Mouse (Mus musculus) hindbrain, postnatal 0 days (tissue): ENCODE measurements around the gene Irx6. TPM values are rescaled to one million over a fixed set of nuclear protein-coding genes. Genes with fewer than 3 reads are reported as not detected.

Source experiments
- ATAC-seq: fragments of 200-750 bp; cut with Nextera tagmentation; 2 replicates; pipeline ENCODE4 v1.8.0; 2017; ENCODE audit warnings: mild to moderate bottlenecking, moderate TSS enrichment, moderate library complexity
- DNase-seq: peaks from one replicate; pipeline ENCODE4 v3.0.0-alpha.2; 2015; ENCODE audit warnings: low spot score
- H3K27ac ChIP-seq: fragments of 300-500 bp; sonication (generic); 2 replicates; pipeline ENCODE4 v1.5.1; 2014; ENCODE audit warnings: mild to moderate bottlenecking
- H3K27me3 ChIP-seq: fragments of 300-500 bp; sonication (generic); 2 replicates; pipeline ENCODE4 v1.6.1; 2014; ENCODE audit warnings: low read length, mixed read lengths; ENCODE audit not compliant: insufficient read depth
- H3K36me3 ChIP-seq: fragments of 300-500 bp; sonication (generic); 2 replicates; pipeline ENCODE4 v1.6.1; 2014; ENCODE audit warnings: low read length, mixed read lengths; ENCODE audit not compliant: insufficient read depth
- H3K4me1 ChIP-seq: fragments of 300-500 bp; sonication (generic); 2 replicates; pipeline ENCODE4 v1.6.1; 2014; ENCODE audit warnings: antibody characterized with exemption, low read length, mixed read lengths; ENCODE audit not compliant: insufficient read depth
- H3K4me2 ChIP-seq: fragments of 300-500 bp; sonication (generic); 2 replicates; pipeline ENCODE4 v1.6.1; 2014; ENCODE audit warnings: low read depth, mild to moderate bottlenecking, low read length, moderate library complexity, mixed read lengths
- H3K4me3 ChIP-seq: fragments of 300-500 bp; sonication (generic); 2 replicates; pipeline ENCODE4 v1.5.1; 2014; ENCODE audit warnings: low read length
- H3K9ac ChIP-seq: fragments of 300-500 bp; sonication (generic); replicated peaks from 2 replicates; pipeline ENCODE4 v1.6.1; 2014; ENCODE audit warnings: mild to moderate bottlenecking, low read length, moderate library complexity, mixed read lengths
- H3K9me3 ChIP-seq: fragments of 300-500 bp; sonication (generic); 2 replicates; pipeline ENCODE4 v1.6.1; 2016; ENCODE audit warnings: low read length, mixed read lengths
- CTCF ChIP-seq: IDR thresholded peaks from 2 replicates; pipeline ENCODE4 v1.5.1; 2016; ENCODE audit warnings: antibody characterized with exemption, control low read depth, low read depth
- WGBS: fragments of 180-500 bp; shearing (Covaris S2); extraction: QIAGEN DNeasy Blood & Tissue Kit; methylation state at CpG from one replicate; pipeline ENCODE4 v1.1.7; 2014; 5-methylcytosine and 5-hydroxymethylcytosine counted together
- polyA plus RNA-seq: library from polyadenylated mRNA; unstranded; fragments of >200 nt; fragmentation: Nextera tagmentation; extraction: Ambion mirVana; gene quantifications from 2 replicates; pipeline ENCODE4 v1.2.1, GENCODE M21; 2015
- total RNA-seq: library from RNA; depleted of rRNA; stranded (reverse); fragments of >200 nt; gene quantifications from 2 replicates; pipeline ENCODE4 v1.2.3, GENCODE M21; 2014

Irx6 gene
- total and polyA plus RNA-seq, 2 experiments from 2014 or later, result 0.79 to 0.99 TPM

DNA sequence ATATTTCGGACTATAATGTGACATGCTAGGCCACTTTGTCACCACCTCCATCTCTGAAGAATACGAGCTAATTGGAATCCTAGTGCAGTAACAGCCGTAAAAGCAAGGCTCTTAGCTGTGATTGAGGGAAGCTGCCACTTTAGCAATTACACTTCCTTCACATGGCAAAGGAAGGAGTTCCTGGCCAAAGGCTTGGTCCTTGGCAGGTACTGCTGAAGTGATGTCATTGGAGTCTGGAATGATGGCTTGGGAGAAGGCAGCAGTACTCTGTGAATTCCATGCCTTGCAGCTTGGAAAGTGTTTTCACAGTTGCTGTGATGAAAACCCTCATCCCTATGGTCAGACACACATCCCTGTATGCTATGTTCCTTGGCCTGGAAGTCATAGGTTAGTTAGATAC is 24.3 kb downstream of the Irx6 start:
- WGBS, result 72% methylated on average over 3 of the region's 3 CpGs
- no peak for DNase-seq

DNA sequence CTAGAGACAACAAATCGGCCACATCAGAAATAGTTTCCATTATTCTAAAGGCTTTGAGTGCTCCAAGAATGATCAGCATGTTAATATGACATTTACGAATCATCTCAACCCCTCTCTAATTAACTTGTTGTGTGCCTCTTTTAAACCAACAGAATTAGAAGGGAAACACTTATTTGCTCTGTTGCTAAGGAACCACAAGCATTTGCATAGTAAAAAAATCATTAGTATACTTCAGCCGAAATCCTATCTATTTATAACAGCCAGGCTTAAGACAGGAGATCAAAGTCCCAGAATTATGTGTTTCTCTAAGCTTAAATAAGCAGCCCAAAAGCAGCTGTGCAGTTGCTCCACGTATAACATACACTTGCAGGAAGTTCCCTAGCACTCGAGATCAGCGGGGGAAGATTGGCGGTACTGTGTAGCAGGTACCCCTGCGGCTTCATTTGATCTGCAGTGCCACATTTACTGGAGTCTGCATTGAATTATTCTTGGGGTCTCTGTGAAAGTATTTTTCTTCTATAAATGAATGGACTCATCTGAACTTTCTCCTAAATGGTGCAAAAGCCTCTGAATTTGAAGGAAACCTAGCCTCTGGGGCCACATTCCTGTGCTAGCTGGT is 25.9 kb downstream of the Irx6 start:
- ATAC-seq (no peak), DNase-seq (no peak)
- H3K9me3 ChIP-seq, result no peaks in the 10 kb centered on the region
- no peak overlapping the region for H3K4me2 ChIP-seq
- H3K36me3 ChIP-seq, result no peaks in the 10 kb centered on the region
- no peak overlapping the region for H3K4me3 ChIP-seq
- H3K9ac ChIP-seq, result no peak overlapping the region
- no peaks in the 10 kb centered on the region for H3K4me1 ChIP-seq
- WGBS, result 47% methylated on average over 8 of the region's 8 CpGs
- no peak overlapping the region for H3K27ac ChIP-seq
- no peak for TF ChIP-seq CTCF
- H3K27me3 ChIP-seq, result no peaks in the 10 kb centered on the region

More for the DNA sequence above, 24.3 kb downstream of the Irx6 start:
- no peak overlapping the region for H3K4me2 ChIP-seq
- no peak overlapping the region for H3K9ac ChIP-seq
- H3K36me3 ChIP-seq, result no peaks in the 10 kb centered on the region
- no peak overlapping the region for H3K4me3 ChIP-seq
- no peaks in the 10 kb centered on the region for H3K9me3 ChIP-seq
- H3K27me3 ChIP-seq, result no peaks in the 10 kb centered on the region
- TF ChIP-seq CTCF, result no peak
- no peak overlapping the region for H3K27ac ChIP-seq
- ATAC-seq, result no peak
- no peaks in the 10 kb centered on the region for H3K4me1 ChIP-seq

DNA sequence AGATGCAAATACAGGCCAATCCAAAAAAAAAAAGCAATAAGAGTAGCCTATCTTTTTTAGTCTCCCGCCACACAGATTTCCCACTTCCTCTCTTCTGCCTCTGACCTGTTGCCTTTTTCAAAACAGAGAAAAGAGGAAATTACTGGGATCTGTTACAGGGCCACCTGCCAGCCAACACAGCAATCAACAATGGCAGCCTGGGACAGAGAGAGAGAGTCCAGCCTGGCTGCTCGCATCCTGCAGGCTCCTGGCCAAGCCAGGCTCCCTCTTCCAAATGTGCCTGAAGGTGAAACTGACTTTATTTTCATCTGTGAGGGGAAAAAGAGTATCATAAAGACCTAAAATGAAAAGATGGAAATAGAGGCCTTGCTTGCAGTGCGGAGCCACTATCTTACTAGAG is 29.3 kb downstream of the Irx6 start:
- Histone ChIP-seq H3K9ac (no peak overlapping the region), H3K4me1 (no peaks in the 10 kb centered on the region), H3K9me3 (no peaks in the 10 kb centered on the region), H3K27ac (no peak overlapping the region), H3K27me3 (no peaks in the 10 kb centered on the region), H3K36me3 (no peaks in the 10 kb centered on the region), H3K4me2 (no peak overlapping the region), H3K4me3 (no peak overlapping the region)
- DNase-seq, result no peak
- 62% methylated on average over 3 of the region's 3 CpGs for WGBS
- ATAC-seq, result no peak
- no peak for TF ChIP-seq CTCF

DNA sequence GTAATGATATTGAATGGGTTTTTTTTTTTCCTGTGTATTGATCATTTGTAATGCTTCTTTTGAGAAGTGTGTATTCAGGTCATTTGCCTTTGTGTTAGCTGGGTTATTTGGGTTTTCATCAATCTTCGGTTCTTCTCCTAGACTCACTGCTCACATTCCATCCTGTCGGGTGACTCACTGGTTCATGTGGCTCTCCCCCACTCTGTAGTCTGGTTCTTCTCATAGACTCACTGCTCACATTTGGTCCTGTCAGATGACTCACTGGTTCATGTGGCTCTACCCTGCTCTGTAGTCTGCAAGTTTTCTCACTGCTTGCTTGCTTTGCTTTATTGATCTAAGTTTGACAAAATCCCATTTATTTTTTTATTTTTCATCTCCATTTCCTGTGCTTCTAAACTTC is 32.2 kb downstream of the Irx6 start:
- Histone ChIP-seq H3K4me3 (no peak overlapping the region), H3K9me3 (no peaks in the 10 kb centered on the region), H3K9ac (no peak overlapping the region), H3K27ac (no peak overlapping the region), H3K27me3 (no peaks in the 10 kb centered on the region), H3K4me2 (no peak overlapping the region), H3K4me1 (no peaks in the 10 kb centered on the region), H3K36me3 (no peaks in the 10 kb centered on the region)
- TF ChIP-seq CTCF, result no peak
- DNase-seq (no peak), ATAC-seq (no peak)
- 68% methylated on average over 2 of the region's 2 CpGs for WGBS

DNA sequence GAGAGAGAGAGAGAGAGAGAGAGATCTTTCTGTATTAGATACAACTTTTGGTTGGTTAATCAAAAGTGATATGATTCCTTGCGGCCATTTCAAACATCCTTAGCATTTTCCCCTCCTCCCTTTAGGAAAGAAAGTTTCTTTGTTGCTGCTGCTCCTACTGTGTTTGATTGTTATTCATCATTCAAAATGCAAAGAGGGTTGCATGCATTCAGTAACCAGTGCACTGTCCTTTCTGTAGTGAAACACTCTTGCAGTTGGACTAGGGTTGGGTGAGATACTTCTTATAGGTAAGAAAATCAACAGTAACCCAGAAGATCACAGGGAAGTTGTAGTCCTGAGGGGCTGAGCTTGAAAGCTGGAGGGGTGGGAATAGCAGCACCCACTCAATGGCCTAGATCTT is 39.2 kb downstream of the Irx6 start:
- Histone ChIP-seq H3K4me1 (no peaks in the 10 kb centered on the region), H3K36me3 (no peaks in the 10 kb centered on the region), H3K9me3 (no peaks in the 10 kb centered on the region), H3K9ac (no peak overlapping the region), H3K27me3 (no peaks in the 10 kb centered on the region), H3K4me2 (no peak overlapping the region), H3K4me3 (no peak overlapping the region), H3K27ac (no peak overlapping the region)
- DNase-seq (no peak), ATAC-seq (no peak)
- TF ChIP-seq CTCF, result no peak
- WGBS, result 69% methylated on average over 1 of the region's 1 CpGs

- no peak overlapping the region for H3K4me3 ChIP-seq
- no peak overlapping the region for H3K9ac ChIP-seq
- DNase-seq, result no peak
- H3K4me2 ChIP-seq, result no peak overlapping the region
- no peak overlapping the region for H3K27ac ChIP-seq
- 57% methylated on average over 4 of the region's 4 CpGs for WGBS
- TF ChIP-seq CTCF, result no peak
- H3K36me3 ChIP-seq, result no peaks in the 10 kb centered on the region
- H3K4me1 ChIP-seq, result no peaks in the 10 kb centered on the region
- no peak for ATAC-seq
- H3K9me3 ChIP-seq, result no peaks in the 10 kb centered on the region
- no peaks in the 10 kb centered on the region for H3K27me3 ChIP-seq
These were observed 43.3 kb downstream of the Irx6 start for GRCm38 (mm10) chr8:92717418-92717817.

- H3K9ac ChIP-seq, result no peak overlapping the region
- 0 out of 2 replicates have a peak, but pooled peaks cover under 1% of the 10 kb centered on the region for H3K4me1 ChIP-seq
- TF ChIP-seq CTCF, result no peak
- H3K4me3 ChIP-seq, result no peak overlapping the region
- no peak overlapping the region for H3K4me2 ChIP-seq
- ATAC-seq, result no peak
- H3K9me3 ChIP-seq, result no peaks in the 10 kb centered on the region
- H3K27ac ChIP-seq, result no peak overlapping the region
- WGBS, result 64% methylated on average over 5 of the region's 5 CpGs
- no peak for DNase-seq
- H3K27me3 ChIP-seq, result no peaks in the 10 kb centered on the region
- no peaks in the 10 kb centered on the region for H3K36me3 ChIP-seq
These were observed 44.0 kb downstream of the Irx6 start for GRCm38 (mm10) chr8:92718057-92718456.
